Mouse (Mus musculus) E14TG2a.4 (cell line): ENCODE results near the gene Acvr1b.

Experiments used
- CTCF ChIP-seq: conservative IDR thresholded peaks from 2 replicates; pipeline ENCODE4 v1.5.1; 2014; ENCODE audit warnings: low read length
- POU5F1 ChIP-seq: IDR thresholded peaks from 2 replicates; pipeline ENCODE4 v1.6.1; 2014; ENCODE audit warnings: low read length, borderline replicate concordance

GRCm38 (mm10) chr15:101234611-101235341 lies 60.9 kb downstream of the Acvr1b start:
- TF ChIP-seq CTCF (no peak), POU5F1 (no peak)
